Mouse (Mus musculus): Measurements from ENCODE around the gene Gm32742.
"Not testable (repeated sequence)": the region's sequence is repeated elsewhere in the genome, so short reads cannot be mapped to it uniquely, and the experiment has no call there.

Gm32742 gene

GRCm38 (mm10) chr9:51152079-51152752 lies 13.1 kb downstream of the Gm32742 start:
- in situ Hi-C loops (cut with MseI, MboI): loop anchor here in 1 of 2 experiments (5.0 to 25.0 kb wide), 2 partner anchors 305 to 760 kb away; partner anchors contain the start of gene Ppp2r1b

DNA sequence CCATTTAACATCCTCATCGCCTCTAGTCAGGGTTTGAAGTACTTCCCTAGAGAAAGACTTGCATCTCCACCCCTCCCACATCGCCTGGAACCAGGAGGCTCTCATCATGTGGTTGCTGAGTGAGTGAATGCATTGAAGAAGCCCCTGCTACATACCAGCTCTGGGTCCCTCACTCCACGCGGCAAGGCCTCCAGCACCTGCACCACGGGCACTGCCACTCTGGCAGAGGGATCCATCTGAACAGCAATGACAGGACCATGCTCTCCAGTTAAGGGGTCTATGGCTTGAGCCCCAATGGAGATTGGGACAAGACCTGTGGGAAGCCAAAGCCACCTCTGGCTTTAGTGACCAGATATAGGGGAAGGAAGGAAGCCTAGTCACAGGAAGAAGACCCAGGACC lies 18.0 kb downstream of the Gm32742 start:
- in situ Hi-C loops (cut with MseI, MboI): no loop called here

GRCm38 (mm10) chr9:51146496-51146895 lies 18.8 kb downstream of the Gm32742 start:
- in situ Hi-C loops (cut with MseI, MboI): no loop called here

- in situ Hi-C loops (cut with MseI, MboI): no loop called here
These were observed 21.1 kb downstream of the Gm32742 start for GRCm38 (mm10) chr9:51144218-51144617.

- in situ Hi-C loops (cut with MseI, MboI): no loop called here
These were observed 21.9 kb downstream of the Gm32742 start for GRCm38 (mm10) chr9:51143437-51143836.

DNA sequence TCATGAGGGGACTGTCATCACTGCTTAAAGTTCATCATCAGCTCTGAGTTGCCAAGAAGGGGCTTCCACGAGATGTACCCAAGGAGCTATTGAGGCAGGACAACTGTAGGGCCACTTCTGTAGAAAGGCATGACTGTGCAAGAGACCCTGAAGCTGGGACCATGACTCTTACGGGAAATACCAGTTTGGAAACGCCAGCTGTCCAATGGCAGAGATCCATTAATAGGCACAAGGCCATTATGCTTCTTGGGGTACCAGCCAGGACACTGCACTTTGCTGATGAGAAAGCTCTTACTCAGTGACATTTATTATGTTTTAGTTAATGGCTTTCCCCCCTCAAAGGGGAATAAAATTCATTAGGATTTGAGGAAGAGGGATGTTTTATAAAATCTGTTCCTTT lies 24.6 kb downstream of the Gm32742 start:
- in situ Hi-C loops (cut with MseI, MboI): no loop called here

DNA sequence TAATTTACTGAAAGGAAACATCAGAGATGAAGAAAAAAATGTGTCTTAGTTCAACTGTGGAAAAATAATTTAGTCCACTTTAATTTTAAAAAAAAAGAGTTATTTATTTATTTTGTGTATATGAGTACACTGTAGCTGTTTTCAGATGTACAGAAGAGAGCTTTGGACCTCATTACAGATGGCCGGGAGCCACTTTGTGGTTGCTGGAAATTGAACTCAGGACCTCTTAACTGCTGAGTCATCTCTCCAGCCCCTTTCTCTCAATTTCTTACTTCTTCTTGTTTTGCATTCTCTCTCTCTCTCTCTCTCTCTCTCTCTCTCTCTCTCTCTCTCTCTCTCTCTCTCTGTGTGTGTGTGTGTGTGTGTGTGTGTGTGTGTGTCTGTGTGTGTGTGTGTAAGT lies 25.9 kb downstream of the Gm32742 start:
- in situ Hi-C loops (cut with MseI, MboI): not testable (repeated sequence)

- in situ Hi-C loops (cut with MseI, MboI): no loop called here
These were observed 27.0 kb downstream of the Gm32742 start for GRCm38 (mm10) chr9:51138301-51138700.

DNA sequence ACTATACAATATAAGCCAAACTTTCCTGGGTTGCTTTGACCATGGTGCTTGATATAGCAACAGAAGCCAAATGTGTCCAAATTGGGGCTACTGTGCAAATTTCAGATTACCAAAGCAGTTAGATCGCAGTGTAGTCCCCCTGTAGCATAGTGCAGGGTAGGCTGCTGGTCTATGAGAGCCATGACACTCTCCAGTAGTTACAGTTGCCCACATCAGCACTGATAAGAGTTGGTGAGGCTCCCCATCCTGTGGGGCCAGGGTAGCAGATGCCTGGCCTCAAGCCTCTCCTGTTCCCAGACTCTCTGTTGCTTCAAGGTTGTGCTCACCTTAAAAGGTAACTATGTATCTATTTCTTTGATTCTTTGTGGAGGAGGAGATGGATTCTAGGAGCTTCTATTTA lies 27.5 kb downstream of the Gm32742 start:
- in situ Hi-C loops (cut with MseI, MboI): no loop called here

DNA sequence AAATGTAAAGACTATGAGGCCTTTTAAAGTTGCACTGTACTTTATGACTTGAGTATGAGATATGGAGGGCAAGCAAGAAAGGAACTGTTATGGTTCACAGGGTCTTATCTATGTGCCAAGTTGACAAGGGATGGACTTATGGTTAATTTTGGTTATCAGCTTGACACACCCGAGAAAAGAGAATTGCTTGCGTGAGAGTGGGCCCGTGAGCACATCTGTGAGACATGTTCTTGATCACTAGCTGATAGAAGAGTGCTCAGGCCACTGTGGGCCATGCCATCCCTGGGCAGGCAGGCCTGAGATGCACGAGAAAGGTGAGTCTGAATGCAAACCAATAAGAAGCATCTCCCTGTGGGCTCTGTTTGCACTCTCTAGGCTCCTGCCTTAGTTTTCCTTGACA lies 27.9 kb downstream of the Gm32742 start:
- in situ Hi-C loops (cut with MseI, MboI): no loop called here

GRCm38 (mm10) chr9:51136985-51137384 lies 28.3 kb downstream of the Gm32742 start:
- in situ Hi-C loops (cut with MseI, MboI): no loop called here

DNA sequence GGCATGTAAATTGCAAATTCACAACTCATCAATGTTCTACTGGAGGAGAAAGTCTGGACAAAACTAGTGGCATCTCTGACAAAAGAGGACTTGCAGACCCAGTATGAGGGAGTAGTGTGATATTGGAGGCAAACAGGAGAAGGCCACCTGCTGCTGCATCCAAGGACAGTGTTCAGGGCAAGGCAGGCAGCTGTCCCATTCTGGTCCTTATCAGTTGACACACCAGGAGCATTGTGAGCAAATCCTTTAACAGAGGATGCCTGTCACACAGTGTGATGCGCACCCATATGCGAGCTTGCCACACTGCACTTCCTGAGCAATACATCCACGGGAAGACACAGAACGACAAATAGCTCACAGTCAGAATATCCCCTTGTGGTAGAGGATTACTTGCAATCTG lies 50.5 kb downstream of the Gm32742 start:
- in situ Hi-C loops (cut with MseI, MboI): no loop called here

DNA sequence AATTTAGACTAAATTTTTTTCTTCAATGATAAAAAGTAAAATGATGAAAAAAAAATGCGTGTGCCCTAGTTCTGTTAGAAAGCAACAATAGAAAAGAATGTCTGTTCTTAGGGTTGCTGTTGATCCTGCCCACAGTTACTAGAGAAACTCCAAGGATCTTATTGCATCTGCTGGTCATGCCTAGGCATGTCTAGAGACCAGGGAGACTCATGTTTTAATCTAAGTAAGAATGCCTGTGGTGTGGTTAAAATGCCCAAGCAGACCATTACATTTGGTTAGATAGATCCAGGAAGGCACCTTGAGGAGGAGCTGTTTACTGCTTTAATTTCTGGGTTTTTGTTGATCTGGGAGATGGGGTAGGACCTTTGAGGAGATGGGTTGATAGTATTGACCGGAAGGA lies 59.6 kb downstream of the Gm32742 start:
- in situ Hi-C loops (cut with MseI, MboI): no loop called here

DNA sequence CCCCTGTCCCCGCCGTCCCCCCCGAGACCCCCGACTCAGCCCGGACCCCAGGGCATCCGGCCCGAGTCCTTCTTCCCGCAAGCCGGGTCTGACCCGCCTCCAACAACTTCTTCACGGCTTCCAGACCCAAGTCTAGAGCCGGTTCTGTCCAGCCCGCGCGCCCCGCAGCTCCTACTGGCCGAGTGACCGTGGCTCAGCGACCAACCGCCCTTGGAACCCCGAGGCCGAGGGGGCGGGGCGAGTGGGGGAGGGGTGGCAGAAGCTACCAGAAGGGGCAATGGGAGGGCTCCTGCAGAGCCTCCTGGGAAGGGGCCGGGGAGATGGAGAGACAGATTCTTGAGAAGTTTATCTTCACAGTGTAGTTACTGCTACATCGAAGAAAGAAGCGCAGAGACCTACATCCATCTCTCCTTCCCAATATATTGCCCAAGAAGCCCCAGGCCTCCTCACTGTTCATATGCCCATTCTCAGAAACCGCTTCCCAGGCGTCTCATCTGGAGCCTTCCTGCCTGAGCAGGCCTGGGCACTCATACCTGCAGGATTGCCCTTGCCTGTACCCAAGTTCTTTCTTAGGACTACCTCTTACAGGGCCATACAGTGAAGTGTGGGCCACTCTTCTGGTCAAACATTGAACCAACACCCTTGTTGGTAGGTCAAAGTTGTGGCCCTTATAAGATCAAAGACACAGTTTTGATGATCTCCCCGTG lies 61.4 kb downstream of the Gm32742 start:
- in situ Hi-C loops (cut with MseI, MboI): no loop called here

GRCm38 (mm10) chr9:51102963-51103807 lies 62.1 kb downstream of the Gm32742 start:
- in situ Hi-C loops (cut with MseI, MboI): no loop called here

GRCm38 (mm10) chr9:51101756-51102425 lies 63.4 kb downstream of the Gm32742 start, which contains the start of gene 4833427G06Rik:
Gene 4833427G06Rik, minus strand, starts transcription at chr9:51102078.
- in situ Hi-C loops (cut with MseI, MboI): no loop called here

- in situ Hi-C loops (cut with MseI, MboI): no loop called here
These were observed 69.0 kb downstream of the Gm32742 start for GRCm38 (mm10) chr9:51096306-51096705.

DNA sequence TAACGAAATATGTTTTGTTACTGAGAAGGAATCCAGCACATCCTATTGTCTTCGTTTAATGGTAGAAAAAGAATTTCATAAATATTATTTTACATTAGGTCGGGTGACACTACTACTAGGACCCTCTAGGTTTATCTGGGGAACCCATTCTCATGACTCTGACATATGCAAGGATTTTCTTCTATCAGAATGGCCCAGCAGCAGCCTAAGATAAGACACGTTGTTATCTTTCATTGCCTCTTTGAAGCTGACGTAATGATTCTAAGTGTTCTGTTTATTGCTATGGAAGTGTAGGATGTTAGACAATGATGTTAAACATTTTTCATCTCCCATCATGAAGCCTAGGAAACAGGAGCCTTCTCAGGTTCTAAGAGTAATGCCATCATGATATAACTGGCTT lies 71.6 kb downstream of the Gm32742 start:
- in situ Hi-C loops (cut with MseI, MboI): no loop called here

GRCm38 (mm10) chr9:51081614-51082013 lies 83.7 kb downstream of the Gm32742 start:
- in situ Hi-C loops (cut with MseI, MboI): no loop called here
